Mouse (Mus musculus) limb, embryonic 12.5 days (tissue): ENCODE measurements around the gene Pcsk4. TPM values are rescaled to one million over a fixed set of nuclear protein-coding genes. Genes with fewer than 3 reads are reported as not detected.
A peak's percentile ranks its signal among the peaks of the same experiment; 100 is the strongest.

ENCODE experiments used
- ATAC-seq: fragments of 200-750 bp; cut with Nextera tagmentation; 2 replicates; pipeline ENCODE4 v1.8.0; 2017; ENCODE audit warnings: low read depth, moderate TSS enrichment; ENCODE audit not compliant: insufficient number of reproducible peaks, insufficient read depth, low FRiP score, low TSS enrichment
- H3K27ac ChIP-seq: fragments of 300-500 bp; sonication (generic); 2 replicates; pipeline ENCODE4 v1.5.1; 2016; ENCODE audit warnings: mild to moderate bottlenecking, moderate library complexity
- H3K27me3 ChIP-seq: fragments of 300-500 bp; sonication (generic); 2 replicates; pipeline ENCODE4 v1.6.1; 2016; ENCODE audit warnings: mild to moderate bottlenecking, moderate library complexity
- H3K36me3 ChIP-seq: fragments of 300-500 bp; sonication (generic); 2 replicates; pipeline ENCODE4 v1.6.1; 2016; ENCODE audit warnings: mild to moderate bottlenecking, moderate library complexity
- H3K4me1 ChIP-seq: fragments of 300-500 bp; sonication (generic); replicated peaks from 2 replicates; pipeline ENCODE4 v1.6.1; 2016
- H3K4me2 ChIP-seq: fragments of 300-500 bp; sonication (generic); 2 replicates; pipeline ENCODE4 v1.6.1; 2016; ENCODE audit warnings: mild to moderate bottlenecking, moderate library complexity
- H3K4me3 ChIP-seq: fragments of 300-500 bp; sonication (generic); replicated peaks from 2 replicates; pipeline ENCODE4 v1.5.1; 2016; ENCODE audit warnings: mild to moderate bottlenecking
- H3K9ac ChIP-seq: fragments of 300-500 bp; sonication (generic); replicated peaks from 2 replicates; pipeline ENCODE4 v1.6.1; 2016; ENCODE audit warnings: mild to moderate bottlenecking, moderate library complexity
- H3K9me3 ChIP-seq: fragments of 300-500 bp; sonication (generic); 2 replicates; pipeline ENCODE4 v1.6.1; 2016; ENCODE audit warnings: mild to moderate bottlenecking, moderate library complexity
- WGBS: fragments of 180-500 bp; shearing (Covaris S2); methylation state at CpG from one replicate; pipeline ENCODE4 v1.1.7; 2016; 5-methylcytosine and 5-hydroxymethylcytosine counted together
- polyA plus RNA-seq: library from polyadenylated mRNA; unstranded; fragments of >200 nt; fragmentation: Nextera tagmentation; extraction: Ambion mirVana; gene quantifications from 2 replicates; pipeline ENCODE4 v1.2.1, GENCODE M21; 2016

The Pcsk4 gene
- polyA plus RNA-seq, 1 experiment from 2014 or later, result 6.6 TPM

DNA sequence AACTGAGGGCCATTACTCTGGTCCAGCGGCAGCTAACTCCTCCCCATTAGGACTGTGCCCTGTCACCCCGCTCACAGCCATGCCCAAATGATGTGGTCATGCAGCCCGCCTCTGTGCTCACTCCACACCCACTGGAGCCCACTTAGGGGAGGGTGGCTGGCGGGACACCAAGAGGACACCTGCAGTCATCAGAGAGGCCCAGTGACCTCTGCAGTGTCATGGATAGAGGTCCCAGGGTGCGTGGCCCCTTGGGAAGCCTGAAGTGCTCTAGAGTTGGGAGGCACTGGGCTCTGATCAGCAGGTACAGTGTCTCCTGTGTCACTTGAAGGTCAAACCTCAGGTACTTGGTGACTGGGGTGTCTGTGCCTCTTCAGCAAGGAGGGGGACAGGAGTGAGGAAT is 32.5 kb downstream of the Pcsk4 start:
- Histone ChIP-seq H3K4me2 (peak overlapping the region; percentile 74), H3K36me3 (peaks cover 19% of the 10 kb centered on the region), H3K27me3 (peaks cover 52% of the 10 kb centered on the region), H3K4me3 (no peak overlapping the region), H3K9me3 (no peaks in the 10 kb centered on the region), H3K4me1 (peaks cover 39% of the 10 kb centered on the region), H3K9ac (no peak overlapping the region; the same call in 1 of the 2 replicates), H3K27ac (no peak overlapping the region)
- WGBS, result 73% methylated on average over 5 of the region's 5 CpGs
- ATAC-seq, result no peak

DNA sequence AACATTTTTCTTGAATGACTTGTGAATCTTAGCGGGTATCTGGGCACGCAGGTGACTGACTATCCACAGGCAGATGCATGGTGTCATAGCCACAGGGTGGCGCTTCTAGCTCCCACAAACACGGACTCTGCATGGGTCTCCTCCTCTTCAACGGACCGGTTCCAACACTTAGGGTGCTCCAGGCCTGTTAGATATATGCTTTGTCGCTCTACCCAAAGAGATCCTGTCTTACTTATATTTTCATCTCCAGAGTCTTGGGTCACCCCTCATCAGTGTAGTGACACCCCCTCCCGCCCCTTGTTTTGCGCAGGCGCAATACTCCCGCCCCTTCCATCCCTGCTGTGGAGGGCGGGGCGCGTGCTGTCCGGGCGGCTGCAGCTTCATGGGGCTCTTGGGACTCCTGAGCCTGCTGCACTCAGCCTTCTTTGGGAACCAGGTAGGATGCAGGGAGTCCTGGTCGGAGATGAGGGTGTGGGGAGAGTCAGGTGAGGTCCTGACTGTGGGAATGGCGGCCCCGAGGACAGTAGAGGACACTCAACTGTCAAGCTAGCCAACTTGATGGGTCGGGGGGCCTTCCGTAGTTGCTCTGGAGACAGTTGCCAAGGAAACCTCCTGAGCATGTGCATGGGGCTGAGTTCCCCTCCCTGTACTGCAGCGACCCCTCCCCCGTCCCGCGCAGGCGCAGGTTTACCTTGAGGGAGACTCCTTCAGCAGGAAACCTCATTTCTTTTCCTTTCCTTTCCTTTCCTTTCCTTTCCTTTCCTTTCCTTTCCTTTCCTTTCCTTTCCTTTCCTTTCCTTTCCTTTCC is 33.5 kb downstream of the Pcsk4 start, which contains the start of gene Apc2:
Gene Apc2 (plus strand): TSS at position 360 of the 808 bp plus-strand sequence.
- Histone ChIP-seq H3K36me3 (peaks cover 19% of the 10 kb centered on the region), H3K4me2 (peak within 1 kb of the TSS; percentile 74), H3K27me3 (peaks cover 42% of the 10 kb centered on the region), H3K9me3 (no peaks in the 10 kb centered on the region), H3K4me3 (peak within 1 kb of the TSS; percentile 41), H3K27ac (peak within 1 kb of the TSS; percentile 65), H3K9ac (peak within 1 kb of the TSS; percentile 57), H3K4me1 (peaks cover 40% of the 10 kb centered on the region)
- WGBS, result under 1% methylated on average over 26 of the region's 26 CpGs
- ATAC-seq, result peak; percentile 34; the same call in 1 of the 2 replicates

DNA sequence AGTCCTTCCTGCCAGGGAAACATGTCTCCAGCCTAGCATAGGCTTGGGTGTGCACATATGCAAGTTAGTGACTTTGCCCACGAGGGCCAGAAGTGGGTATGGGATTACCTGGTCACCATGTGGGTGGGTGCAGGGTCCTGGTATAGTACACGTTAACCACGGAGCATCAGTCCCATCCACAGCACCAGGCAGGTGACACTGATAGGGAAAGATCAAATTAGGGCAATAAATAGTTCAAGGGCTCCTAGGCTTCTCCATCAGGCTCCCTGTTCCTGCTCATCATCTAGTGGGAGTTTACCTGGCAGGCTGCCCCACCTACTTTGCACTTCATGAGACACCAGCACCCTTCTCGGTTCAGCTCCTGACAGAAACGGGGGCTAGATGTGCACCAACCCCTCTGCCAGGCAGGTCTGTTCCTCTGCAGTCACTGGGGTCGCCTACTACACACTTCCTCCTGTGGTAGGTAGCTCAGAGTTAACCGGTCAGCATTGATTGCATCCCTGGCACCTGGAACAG is 34.5 kb downstream of the Pcsk4 start:
- no peak for ATAC-seq
- Histone ChIP-seq H3K4me3 (no peak overlapping the region), H3K9ac (no peak overlapping the region), H3K27ac (peak overlapping the region; percentile 35), H3K4me1 (peaks cover 40% of the 10 kb centered on the region), H3K9me3 (no peaks in the 10 kb centered on the region), H3K27me3 (peaks cover 32% of the 10 kb centered on the region), H3K36me3 (peaks cover 19% of the 10 kb centered on the region), H3K4me2 (no peak overlapping the region)
- 43% methylated on average over 7 of the region's 7 CpGs for WGBS

DNA sequence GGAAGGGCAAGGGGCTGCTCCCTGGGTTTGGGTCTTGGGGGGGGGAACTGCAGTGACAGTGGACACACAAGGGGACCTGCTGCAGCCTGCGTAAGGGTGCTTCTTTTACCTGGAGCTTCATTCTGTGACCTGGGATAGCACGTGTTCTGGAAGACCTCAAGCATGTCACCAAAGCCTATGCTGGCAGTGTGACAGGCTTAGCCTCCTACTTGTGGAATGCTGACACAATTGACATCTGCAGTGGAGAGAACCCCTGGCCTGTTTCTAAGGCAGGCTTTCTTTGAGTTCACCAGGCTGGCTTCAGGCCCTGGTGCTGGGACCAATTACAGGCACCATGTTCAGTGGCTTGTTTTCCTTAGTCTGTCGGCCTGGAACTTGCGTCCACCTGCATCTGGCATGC is 35.0 kb downstream of the Pcsk4 start:
- Histone ChIP-seq H3K4me1 (peaks cover 34% of the 10 kb centered on the region), H3K27me3 (peaks cover 27% of the 10 kb centered on the region), H3K4me2 (no peak overlapping the region), H3K27ac (peak overlapping the region; percentile 35), H3K9ac (peak overlapping the region; percentile 19; the same call in 1 of the 2 replicates), H3K4me3 (peak overlapping the region; percentile 97; the same call in 1 of the 2 replicates), H3K9me3 (no peaks in the 10 kb centered on the region), H3K36me3 (peaks cover 19% of the 10 kb centered on the region)
- ATAC-seq, result no peak
- 73% methylated on average over 4 of the region's 4 CpGs for WGBS

DNA sequence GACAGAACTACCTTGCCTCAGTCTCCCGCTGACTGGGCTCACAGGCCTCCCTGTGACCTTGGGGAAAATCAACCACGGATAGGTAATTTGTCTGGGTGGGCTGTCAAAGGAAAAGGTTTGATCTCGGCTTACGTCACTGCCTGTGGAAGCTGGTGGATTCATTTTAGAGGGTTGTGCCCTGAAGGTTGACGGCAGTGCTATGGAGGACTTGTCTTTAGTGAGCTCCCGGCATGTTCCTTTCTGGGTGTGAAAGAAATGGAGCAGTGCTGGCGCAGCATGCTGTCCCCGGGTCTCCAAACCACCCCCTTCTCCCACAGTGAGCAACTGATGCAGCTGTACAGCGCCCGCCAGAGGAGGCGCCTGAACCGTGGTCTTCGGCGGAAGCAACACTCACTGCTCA is 36.0 kb downstream of the Pcsk4 start:
- WGBS, result 19% methylated on average over 14 of the region's 14 CpGs
- Histone ChIP-seq H3K27me3 (peaks cover 17% of the 10 kb centered on the region), H3K4me1 (peaks cover 26% of the 10 kb centered on the region), H3K4me3 (peak overlapping the region; percentile 97), H3K4me2 (peak overlapping the region; percentile 94), H3K27ac (peak overlapping the region; percentile 93), H3K36me3 (peaks cover 29% of the 10 kb centered on the region), H3K9me3 (no peaks in the 10 kb centered on the region), H3K9ac (peak overlapping the region; percentile 99)
- no peak for ATAC-seq

DNA sequence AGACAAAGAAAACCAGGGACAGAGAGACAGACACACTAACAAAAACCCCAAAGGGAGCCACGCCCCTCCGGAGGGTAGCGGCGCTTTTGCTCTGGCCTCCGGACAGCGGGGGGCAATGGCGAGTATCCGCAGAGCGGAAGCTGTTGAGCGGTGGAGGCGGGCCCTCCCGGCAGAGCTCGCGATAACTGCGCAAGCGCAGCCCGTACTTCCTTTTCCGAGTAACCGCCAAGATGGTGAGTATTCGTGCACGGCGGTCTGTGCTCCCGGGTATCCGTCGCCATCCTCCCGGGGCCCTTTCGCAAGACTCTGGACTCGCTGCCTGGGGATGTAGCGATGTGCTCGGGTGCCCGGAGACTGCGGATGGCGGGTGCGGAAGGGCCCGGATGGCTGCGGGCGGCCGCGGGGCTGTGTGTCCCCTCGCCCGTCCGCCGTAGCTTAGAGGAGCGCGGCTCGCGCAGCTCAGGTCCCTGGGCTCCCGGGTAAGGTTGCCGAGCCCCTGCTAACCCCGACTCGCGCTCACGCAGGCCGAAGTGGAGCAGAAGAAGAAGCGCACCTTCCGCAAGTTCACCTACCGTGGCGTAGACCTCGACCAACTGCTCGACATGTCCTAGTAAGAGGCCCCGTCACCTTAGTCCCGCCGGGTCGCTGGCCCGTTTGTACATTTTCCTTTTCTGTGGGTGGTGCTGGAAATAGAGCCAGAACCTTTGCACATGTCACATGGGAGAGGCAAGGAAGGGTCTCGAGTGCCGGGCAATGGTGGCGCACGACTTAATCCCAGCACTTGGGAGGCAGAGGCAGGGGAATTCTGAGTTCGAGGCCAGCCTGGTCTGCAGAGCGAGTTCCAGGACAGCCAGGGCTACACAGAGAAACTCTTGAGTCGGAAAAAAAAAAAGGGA is 36.8 kb downstream of the Pcsk4 start, which contains the start of gene Rps15:
Gene Rps15 (plus strand): TSS at position 203 of the 896 bp plus-strand sequence.
- Histone ChIP-seq H3K4me2 (peak within 1 kb of the TSS; percentile 94), H3K9me3 (no peaks in the 10 kb centered on the region), H3K9ac (peak within 1 kb of the TSS; percentile 99), H3K27me3 (peaks cover 8% of the 10 kb centered on the region), H3K27ac (peak within 1 kb of the TSS; percentile 93), H3K4me1 (peaks cover 26% of the 10 kb centered on the region), H3K4me3 (peak within 1 kb of the TSS; percentile 97), H3K36me3 (peaks cover 36% of the 10 kb centered on the region)
- under 1% methylated on average over 72 of the region's 72 CpGs for WGBS
- peak; percentile 70 for ATAC-seq

DNA sequence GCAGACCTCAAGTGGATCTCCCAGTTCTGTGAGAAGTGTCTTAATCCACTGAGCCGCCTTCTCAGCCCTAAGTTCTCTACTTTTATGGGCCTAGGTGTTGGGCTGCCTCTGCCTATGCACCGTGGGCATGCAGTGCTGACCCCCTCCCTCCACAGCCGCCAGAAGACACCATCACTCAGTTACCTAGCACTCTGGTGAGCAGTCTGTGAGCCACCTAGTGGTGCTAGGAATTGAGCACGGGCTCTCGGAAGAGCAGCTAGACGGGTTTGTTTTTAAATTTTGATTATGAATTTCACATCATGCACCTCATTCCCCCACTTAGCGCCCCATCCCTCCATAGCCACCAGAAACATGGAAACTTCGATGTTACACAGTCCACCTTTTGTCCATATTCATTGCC is 40.6 kb downstream of the Pcsk4 start:
- peaks cover 10% of the 10 kb centered on the region for H3K4me1 ChIP-seq
- peaks cover 60% of the 10 kb centered on the region for H3K36me3 ChIP-seq
- H3K4me3 ChIP-seq, result no peak overlapping the region
- no peaks in the 10 kb centered on the region for H3K9me3 ChIP-seq
- no peak overlapping the region for H3K9ac ChIP-seq
- no peak overlapping the region for H3K27ac ChIP-seq
- no peaks in the 10 kb centered on the region for H3K27me3 ChIP-seq
- H3K4me2 ChIP-seq, result no peak overlapping the region
- no peak for ATAC-seq
- WGBS, result 71% methylated on average over 8 of the region's 8 CpGs

DNA sequence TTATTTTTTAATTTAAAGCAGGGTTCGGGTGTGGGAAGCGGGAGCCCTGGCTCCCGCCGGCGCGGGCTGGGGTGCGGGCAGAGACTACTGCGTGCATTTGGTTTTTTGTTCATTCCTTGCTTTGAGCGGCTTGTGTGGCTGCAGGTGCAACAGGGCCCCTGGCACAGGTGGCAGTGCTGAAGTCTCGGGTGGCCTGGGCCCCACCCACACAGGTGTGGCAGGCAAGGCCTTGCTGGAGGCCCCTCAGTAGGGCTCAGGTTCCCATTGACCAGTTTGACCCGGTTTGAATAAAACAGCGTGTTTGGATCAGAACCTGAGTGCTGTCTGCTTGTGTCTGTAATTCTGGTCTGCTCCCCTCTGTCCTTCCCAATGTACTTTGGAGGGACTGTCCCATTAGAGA is 41.2 kb downstream of the Pcsk4 start:
- Histone ChIP-seq H3K9ac (no peak overlapping the region), H3K4me2 (no peak overlapping the region), H3K27me3 (no peaks in the 10 kb centered on the region), H3K9me3 (no peaks in the 10 kb centered on the region), H3K4me3 (no peak overlapping the region), H3K27ac (no peak overlapping the region), H3K4me1 (peaks cover 5% of the 10 kb centered on the region; the same call in 1 of the 2 replicates), H3K36me3 (peaks cover 62% of the 10 kb centered on the region)
- no peak for ATAC-seq
- WGBS, result 90% methylated on average over 12 of the region's 12 CpGs

DNA sequence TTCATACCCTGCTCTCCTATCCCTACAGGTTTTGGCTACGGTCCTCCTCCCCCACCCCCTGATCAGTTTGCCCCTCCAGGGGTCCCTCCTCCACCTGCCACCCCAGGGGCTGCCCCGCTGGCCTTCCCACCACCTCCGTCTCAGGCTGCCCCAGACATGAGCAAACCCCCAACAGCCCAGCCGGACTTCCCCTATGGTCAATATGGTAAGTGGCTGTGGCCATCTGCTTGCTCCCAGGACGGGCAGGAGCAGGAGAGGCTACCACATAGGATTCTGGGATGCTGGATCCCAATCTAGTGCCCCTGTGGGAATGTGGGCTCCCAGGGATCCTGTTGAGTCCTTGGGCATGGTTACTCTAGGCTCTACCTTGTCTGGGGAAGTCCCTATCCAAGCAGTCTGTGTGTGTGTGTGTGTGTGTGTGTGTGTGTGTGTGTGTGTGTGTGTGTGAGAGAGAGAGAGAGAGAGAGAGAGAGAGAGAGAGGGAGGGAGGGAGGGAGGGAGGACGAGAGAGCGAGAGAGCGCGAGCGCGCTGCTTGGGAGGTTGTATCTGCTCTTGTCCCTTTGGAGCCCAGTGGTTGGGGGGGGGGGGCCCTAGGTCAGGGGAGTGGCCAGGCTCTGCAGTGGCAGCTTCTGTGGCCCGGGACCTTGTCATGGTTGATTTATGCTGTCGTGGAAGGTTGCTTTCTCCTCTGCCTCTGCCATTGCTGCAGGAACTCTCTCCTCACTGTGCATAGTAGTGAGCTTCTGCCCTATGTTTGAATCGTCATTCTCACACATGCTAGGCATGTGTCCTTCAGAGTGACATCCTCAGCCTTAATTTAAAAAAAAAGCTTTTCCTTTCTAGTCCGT is 43.9 kb downstream of the Pcsk4 start:
- WGBS, result 80% methylated on average over 13 of the region's 15 CpGs
- H3K4me2 ChIP-seq, result no peak overlapping the region
- H3K27ac ChIP-seq, result no peak overlapping the region
- peaks cover 88% of the 10 kb centered on the region for H3K36me3 ChIP-seq
- no peak for ATAC-seq
- H3K27me3 ChIP-seq, result no peaks in the 10 kb centered on the region
- H3K4me3 ChIP-seq, result no peak overlapping the region
- no peaks in the 10 kb centered on the region for H3K4me1 ChIP-seq
- no peak overlapping the region for H3K9ac ChIP-seq
- no peaks in the 10 kb centered on the region for H3K9me3 ChIP-seq
